Mouse (Mus musculus) lung, postnatal 0 days (tissue): ENCODE measurements around the gene Cxcr2. TPM values are rescaled to one million over a fixed set of nuclear protein-coding genes. Genes with fewer than 3 reads are reported as not detected.
A peak's percentile ranks its signal among the peaks of the same experiment; 100 is the strongest.

Experiments
- ATAC-seq: fragments of 200-750 bp; cut with Nextera tagmentation; 2 replicates; pipeline ENCODE4 v1.8.0; 2017; ENCODE audit warnings: moderate library complexity
- DNase-seq: peaks from one replicate; pipeline ENCODE4 v3.0.0-alpha.2; 2016; ENCODE audit warnings: low spot score
- H3K27ac ChIP-seq: fragments of 300-500 bp; sonication (generic); 2 replicates; pipeline ENCODE4 v1.5.1; 2014; ENCODE audit warnings: antibody characterized with exemption, mild to moderate bottlenecking, low read length, mixed read lengths
- H3K27me3 ChIP-seq: fragments of 300-500 bp; sonication (generic); replicated peaks from 2 replicates; pipeline ENCODE4 v1.6.1; 2014; ENCODE audit warnings: low read length, mixed read lengths; ENCODE audit not compliant: insufficient read depth
- H3K36me3 ChIP-seq: fragments of 300-500 bp; sonication (generic); 2 replicates; pipeline ENCODE4 v1.6.1; 2014; ENCODE audit warnings: low read length, mixed read lengths; ENCODE audit not compliant: insufficient read depth
- H3K4me1 ChIP-seq: fragments of 300-500 bp; sonication (generic); 2 replicates; pipeline ENCODE4 v1.6.1; 2014; ENCODE audit warnings: antibody characterized with exemption, low read depth, low read length, mixed read lengths; ENCODE audit not compliant: insufficient read depth
- H3K4me2 ChIP-seq: fragments of 300-500 bp; sonication (generic); replicated peaks from 2 replicates; pipeline ENCODE4 v1.6.1; 2014; ENCODE audit warnings: low read depth, mild to moderate bottlenecking, low read length, moderate library complexity, mixed read lengths
- H3K4me3 ChIP-seq: fragments of 300-500 bp; sonication (generic); 2 replicates; pipeline ENCODE4 v1.5.1; 2014; ENCODE audit warnings: low read depth, low read length
- H3K9ac ChIP-seq: fragments of 300-500 bp; sonication (generic); replicated peaks from 2 replicates; pipeline ENCODE4 v1.6.1; 2014; ENCODE audit warnings: low read depth, mild to moderate bottlenecking
- H3K9me3 ChIP-seq: fragments of 300-500 bp; sonication (generic); 2 replicates; pipeline ENCODE4 v1.6.1; 2016; ENCODE audit warnings: low read length, mixed read lengths
- CTCF ChIP-seq: IDR thresholded peaks from 2 replicates; pipeline ENCODE4 v1.5.1; 2016; ENCODE audit warnings: antibody characterized with exemption, mild to moderate bottlenecking
- EP300 ChIP-seq: IDR thresholded peaks from 2 replicates; pipeline ENCODE4 v1.6.1; 2016; ENCODE audit warnings: antibody characterized with exemption, mild to moderate bottlenecking, control low read depth
- WGBS: fragments of 180-500 bp; shearing (Covaris S2); extraction: QIAGEN DNeasy Blood & Tissue Kit; methylation state at CpG from one replicate; pipeline ENCODE4 v1.1.7; 2014; 5-methylcytosine and 5-hydroxymethylcytosine counted together
- microRNA counts: library from miRNA; unstranded; fragments of <30 nt; microRNA quantifications from one replicate; lab custom pipeline; 2015
- microRNA-seq: library from miRNA; unstranded; fragments of <30 nt; microRNA quantifications from one replicate; pipeline ENCODE4, GENCODE M21; 2016
- polyA plus RNA-seq: library from polyadenylated mRNA; unstranded; fragments of >200 nt; fragmentation: Nextera tagmentation; extraction: Ambion mirVana; gene quantifications from 2 replicates; pipeline ENCODE4 v1.2.1, GENCODE M21; 2015

Cxcr2 gene
- polyA plus RNA-seq, 1 experiment from 2014 or later, result 1.9 TPM

GRCm38 (mm10) chr1:74201048-74201844 is 47.5 kb downstream of the Cxcr2 start:
- Histone ChIP-seq H3K36me3 (no peaks in the 10 kb centered on the region), H3K4me1 (no peaks in the 10 kb centered on the region), H3K27me3 (no peaks in the 10 kb centered on the region), H3K4me3 (no peak overlapping the region), H3K9ac (no peak overlapping the region), H3K9me3 (no peaks in the 10 kb centered on the region), H3K4me2 (no peak overlapping the region), H3K27ac (no peak overlapping the region)
- TF ChIP-seq EP300 (no peak), CTCF (no peak)
- DNase-seq (no peak), ATAC-seq (peak; percentile 54)
- WGBS, result 76% methylated on average over 7 of the region's 7 CpGs

- WGBS, result 57% methylated on average over 5 of the region's 5 CpGs
- ATAC-seq, result no peak
- no peaks in the 10 kb centered on the region for H3K36me3 ChIP-seq
- no peaks in the 10 kb centered on the region for H3K9me3 ChIP-seq
- no peak overlapping the region for H3K4me3 ChIP-seq
- TF ChIP-seq CTCF (no peak), EP300 (no peak)
- H3K27me3 ChIP-seq, result no peaks in the 10 kb centered on the region
- no peak overlapping the region for H3K4me2 ChIP-seq
- no peaks in the 10 kb centered on the region for H3K4me1 ChIP-seq
- H3K9ac ChIP-seq, result no peak overlapping the region
- DNase-seq, result no peak
- H3K27ac ChIP-seq, result no peak overlapping the region
These were observed 49.7 kb downstream of the Cxcr2 start for GRCm38 (mm10) chr1:74203457-74203856.

GRCm38 (mm10) chr1:74205881-74206280 is 52.1 kb downstream of the Cxcr2 start:
- Histone ChIP-seq H3K4me2 (no peak overlapping the region), H3K36me3 (no peaks in the 10 kb centered on the region), H3K9ac (no peak overlapping the region), H3K27ac (no peak overlapping the region), H3K27me3 (no peaks in the 10 kb centered on the region), H3K4me3 (no peak overlapping the region), H3K9me3 (no peaks in the 10 kb centered on the region), H3K4me1 (no peaks in the 10 kb centered on the region)
- TF ChIP-seq EP300 (no peak), CTCF (peak; percentile 90)
- no peak; the same call in 1 of the 2 replicates for ATAC-seq
- whole genome bisulfite sequencing, result 48% methylated on average over 7 of the region's 7 CpGs
- DNase-seq, result peak; percentile 65

GRCm38 (mm10) chr1:74206642-74207041 is 52.9 kb downstream of the Cxcr2 start:
- Histone ChIP-seq H3K4me3 (no peak overlapping the region), H3K9ac (no peak overlapping the region), H3K4me1 (no peaks in the 10 kb centered on the region), H3K27me3 (no peaks in the 10 kb centered on the region), H3K36me3 (no peaks in the 10 kb centered on the region), H3K27ac (no peak overlapping the region), H3K4me2 (no peak overlapping the region), H3K9me3 (no peaks in the 10 kb centered on the region)
- TF ChIP-seq CTCF, result no peak
- no peak for TF ChIP-seq EP300
- no peak for DNase-seq
- WGBS, result 68% methylated on average over 8 of the region's 8 CpGs
- ATAC-seq, result no peak

DNA sequence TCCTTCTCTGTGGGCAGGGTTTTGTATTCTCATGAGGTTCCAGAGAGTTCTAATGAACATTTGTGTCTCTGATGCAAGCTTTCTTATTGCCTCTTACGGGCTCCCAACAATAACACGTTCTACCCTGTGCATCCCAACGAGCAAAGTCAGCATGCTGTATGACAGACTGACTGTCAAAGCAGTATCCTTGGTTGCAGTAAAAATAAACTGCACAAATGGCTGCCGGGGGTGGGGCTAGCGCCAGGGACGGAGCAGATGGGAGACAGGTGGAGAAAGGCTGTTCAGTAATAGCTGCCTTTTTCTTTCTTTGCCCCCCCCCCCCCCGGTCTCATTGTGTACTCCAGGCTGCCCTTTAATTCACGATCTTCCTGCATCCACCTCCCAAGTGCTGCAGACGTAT is 54.1 kb downstream of the Cxcr2 start:
- ATAC-seq, result no peak
- TF ChIP-seq CTCF, result no peak
- TF ChIP-seq EP300, result no peak
- WGBS, result 56% methylated on average over 9 of the region's 9 CpGs
- no peak for DNase-seq
- Histone ChIP-seq H3K9ac (no peak overlapping the region), H3K4me2 (no peak overlapping the region), H3K4me3 (no peak overlapping the region), H3K4me1 (no peaks in the 10 kb centered on the region), H3K9me3 (no peaks in the 10 kb centered on the region), H3K27ac (no peak overlapping the region), H3K36me3 (no peaks in the 10 kb centered on the region), H3K27me3 (no peaks in the 10 kb centered on the region)

- H3K4me1 ChIP-seq, result no peaks in the 10 kb centered on the region
- H3K4me2 ChIP-seq, result no peak overlapping the region
- H3K36me3 ChIP-seq, result no peaks in the 10 kb centered on the region
- H3K27me3 ChIP-seq, result no peaks in the 10 kb centered on the region
- no peak for DNase-seq
- no peaks in the 10 kb centered on the region for H3K9me3 ChIP-seq
- WGBS, result 73% methylated on average over 8 of the region's 8 CpGs
- no peak for TF ChIP-seq EP300
- TF ChIP-seq CTCF, result no peak
- no peak overlapping the region for H3K4me3 ChIP-seq
- ATAC-seq, result no peak
- H3K27ac ChIP-seq, result no peak overlapping the region
- H3K9ac ChIP-seq, result no peak overlapping the region
These were observed 55.2 kb downstream of the Cxcr2 start for GRCm38 (mm10) chr1:74208941-74209340.

MicroRNAs within 50 kb of the gene (microRNA counts, 519-probe panel; counts per million panel counts)
- not detected for microRNA mmu-miR-1928 (lab: Ali Mortazavi, UCI)

Small RNA genes within 50 kb of the gene (microRNA-seq; reads per million reads assigned to microRNA genes)
- not detected for gene Mir1928

Other genes with a start within 250 kb of the Cxcr2 start
- 184 and 185 TPM in 2 replicates for gene Tns1, start 29.5 kb upstream of the Cxcr2 start, polyA plus RNA-seq
- gene Rufy4, start 28.4 kb upstream of the Cxcr2 start, polyA plus RNA-seq, result 0.42 and 0.43 TPM in 2 replicates
- not detected in 2 replicates for gene Cxcr1, start 40.6 kb downstream of the Cxcr2 start, polyA plus RNA-seq
- 465 and 473 TPM in 2 replicates for gene Arpc2, start 82.1 kb downstream of the Cxcr2 start, polyA plus RNA-seq
- 0.18 and 0.30 TPM in 2 replicates for gene Gpbar1, start 124.6 kb downstream of the Cxcr2 start, polyA plus RNA-seq
- 213 and 214 TPM in 2 replicates for gene Aamp, start 130.7 kb downstream of the Cxcr2 start, polyA plus RNA-seq
- gene Pnkd, start 130.9 kb downstream of the Cxcr2 start, polyA plus RNA-seq, result 88.7 and 91.4 TPM in 2 replicates
- gene Tmbim1, start 151.6 kb downstream of the Cxcr2 start, polyA plus RNA-seq, result 148 and 149 TPM in 2 replicates
- gene Catip, start 208.1 kb downstream of the Cxcr2 start, polyA plus RNA-seq, result 3.4 and 5.1 TPM in 2 replicates
- 4.6 and 4.8 TPM in 2 replicates for gene Slc11a1, start 221.2 kb downstream of the Cxcr2 start, polyA plus RNA-seq
- 72.5 and 75.0 TPM in 2 replicates for gene Ctdsp1, start 237.5 kb downstream of the Cxcr2 start, polyA plus RNA-seq